Mouse (Mus musculus): ENCODE results near the gene Eif4e1b. TPM values are rescaled to one million over a fixed set of nuclear protein-coding genes. Genes with fewer than 3 reads are reported as not detected.

The Eif4e1b gene
- total RNA-seq, 4 experiments from 2014 or later = not detected

DNA sequence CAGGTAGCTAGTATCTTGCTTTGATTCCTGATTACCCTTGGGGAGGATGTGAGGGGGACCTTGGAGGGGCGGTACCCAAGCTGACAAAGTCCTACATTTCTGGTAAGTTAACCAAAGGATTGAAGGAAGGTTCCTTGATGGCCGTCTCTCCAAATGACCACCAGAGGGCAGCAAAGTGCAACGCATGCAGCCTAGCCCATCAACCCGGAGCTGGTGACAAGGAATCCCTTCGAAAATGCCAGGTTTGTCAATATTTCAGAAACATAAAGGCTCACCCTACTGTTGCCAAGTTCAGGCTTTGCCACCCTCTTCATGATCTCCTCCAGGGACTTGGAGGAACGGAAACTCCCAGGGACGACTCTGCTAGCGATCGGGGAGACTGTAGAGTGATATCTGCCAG is 15.9 kb downstream of the Eif4e1b start:
- DNase-seq (ENCODE audit: low spot score) = peak; percentile 75

DNA sequence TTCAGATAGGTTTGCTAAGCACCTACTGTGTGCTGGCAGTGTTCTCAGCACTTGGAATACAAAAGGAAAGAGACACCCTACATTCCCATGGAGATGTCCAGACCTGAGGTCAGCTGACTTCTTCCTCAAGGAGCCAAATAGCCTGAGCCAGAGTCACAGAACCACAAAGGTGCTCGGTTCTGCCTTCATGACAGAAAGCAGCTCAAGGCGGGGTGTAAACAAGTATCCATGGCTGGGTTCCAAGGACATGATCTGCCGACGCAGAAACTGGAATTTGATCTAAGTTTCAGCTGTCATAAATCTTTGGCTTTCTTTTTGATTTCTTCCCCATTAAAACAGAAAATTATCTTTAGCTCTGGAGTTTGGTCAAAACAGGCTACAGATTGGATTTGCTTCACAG is 16.4 kb downstream of the Eif4e1b start:
- no peak for DNase-seq (ENCODE audit: low spot score)

DNA sequence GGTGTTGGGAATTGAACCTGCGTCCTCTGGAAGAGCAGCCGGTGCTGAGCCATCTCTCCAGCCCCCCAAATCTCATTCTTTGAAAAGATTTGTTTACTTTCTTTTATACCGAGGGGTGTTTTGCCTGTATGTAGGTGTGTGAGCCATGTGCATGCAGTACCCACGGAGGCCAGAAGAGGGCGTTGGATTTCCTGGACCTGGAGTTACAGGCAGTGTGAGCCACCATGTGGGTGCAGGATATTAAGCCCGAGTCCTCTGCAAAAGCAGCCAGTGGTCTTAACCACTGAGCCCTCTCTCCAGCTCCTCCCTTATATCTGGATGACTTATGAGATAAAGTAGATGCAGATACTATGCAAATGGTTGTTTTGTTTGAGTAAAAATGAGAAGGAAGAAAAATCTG is 19.2 kb downstream of the Eif4e1b start:
- DNase-seq (ENCODE audit: low spot score) = no peak

DNA sequence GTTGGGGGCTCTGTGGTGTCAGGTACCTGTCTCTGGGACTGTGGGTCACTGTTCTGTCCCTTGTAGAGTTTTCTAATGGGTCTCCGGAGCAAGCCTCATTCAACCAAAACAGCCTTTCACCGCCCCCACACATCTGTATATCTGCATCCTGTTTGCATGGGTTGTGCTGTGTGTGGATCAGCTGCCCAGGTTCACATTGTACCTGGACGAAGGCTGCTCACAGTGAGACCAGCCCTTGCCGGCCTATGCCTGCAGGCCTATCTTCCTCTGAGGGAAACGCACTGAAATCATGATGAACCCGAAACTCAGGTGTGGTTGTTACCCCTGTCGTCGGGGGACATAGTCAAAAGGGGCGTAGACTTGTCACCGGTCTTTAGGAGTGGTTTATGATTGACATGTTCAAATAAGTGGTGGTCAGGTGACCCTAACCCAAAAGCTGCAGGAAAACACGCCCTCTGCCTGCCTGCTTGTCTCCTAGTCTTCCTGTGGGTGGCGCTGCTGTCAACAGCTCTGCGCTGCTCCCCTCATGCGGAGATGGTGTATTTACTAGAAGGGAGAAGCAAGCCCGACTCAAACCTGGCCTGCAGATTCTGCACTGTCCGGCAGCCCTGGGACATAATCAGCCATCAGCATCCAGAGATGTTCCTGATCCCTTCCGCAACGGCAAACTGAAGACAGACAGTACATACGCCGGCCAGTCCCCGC is 21.5 kb downstream of the Eif4e1b start:
- DNase-seq (ENCODE audit: low spot score) = no peak

GRCm38 (mm10) chr13:54806434-54806976 is 22.7 kb downstream of the Eif4e1b start:
- no peak for DNase-seq (ENCODE audit: low spot score)

DNA sequence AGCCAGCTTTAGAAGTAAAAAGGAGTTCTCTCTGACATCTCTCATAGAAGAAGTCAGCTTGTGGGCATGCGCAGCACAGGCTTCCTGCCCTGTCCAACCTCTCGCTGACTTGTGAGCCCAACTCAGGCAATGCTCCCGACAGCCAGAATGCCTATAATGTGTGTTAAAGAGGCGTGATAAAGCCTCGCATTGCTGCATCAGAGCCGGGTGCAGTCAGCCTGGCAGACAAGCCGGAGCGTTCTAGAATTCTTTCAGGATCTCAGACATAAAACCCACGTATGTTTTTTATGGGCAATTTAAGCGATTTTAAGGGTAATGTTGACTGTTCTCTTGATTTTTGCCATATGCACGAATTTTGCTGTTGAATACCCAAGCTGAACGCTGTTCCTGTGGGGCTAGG is 24.3 kb downstream of the Eif4e1b start:
- no peak for DNase-seq (ENCODE audit: low spot score)

DNA sequence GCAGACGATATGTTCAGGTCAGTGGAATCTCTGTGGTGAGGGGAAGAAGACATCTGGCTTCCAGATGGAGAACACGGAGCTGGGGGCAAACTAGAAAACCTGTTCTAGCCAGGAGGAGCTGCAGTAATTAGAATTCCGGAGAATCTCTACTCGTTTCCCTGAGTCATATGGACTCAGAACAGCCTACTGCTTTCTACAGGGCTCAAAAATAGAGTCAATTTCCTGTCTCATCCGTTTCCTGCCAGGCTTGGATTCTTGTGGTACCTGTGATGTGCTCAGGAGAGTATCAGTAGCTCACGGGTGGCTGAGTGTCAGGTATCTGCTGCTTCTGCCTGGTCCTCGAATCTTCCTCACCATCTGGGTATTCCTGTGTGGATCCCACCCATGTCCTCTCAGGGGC is 27.7 kb downstream of the Eif4e1b start:
- DNase-seq (ENCODE audit: low spot score) = no peak

DNA sequence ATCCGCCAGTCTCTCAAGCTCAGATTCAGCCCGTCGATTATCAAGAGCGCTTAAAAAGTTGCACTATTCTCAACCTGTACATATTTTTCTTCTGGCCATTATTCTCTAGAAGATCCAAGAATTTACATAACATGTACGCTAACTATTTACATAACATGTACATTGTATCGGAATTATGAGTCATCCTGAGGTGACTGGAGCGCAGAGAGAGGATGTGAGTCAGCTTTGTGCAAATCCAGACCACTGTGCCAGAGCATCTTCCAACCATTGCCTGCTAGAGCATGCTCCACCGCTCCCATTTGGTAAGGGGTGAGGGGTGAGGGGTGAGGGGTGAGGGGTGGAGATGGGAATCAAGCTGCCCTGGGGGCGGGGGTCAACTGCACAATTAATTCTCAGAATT is 29.6 kb downstream of the Eif4e1b start:
- no peak for DNase-seq (ENCODE audit: low spot score)

DNA sequence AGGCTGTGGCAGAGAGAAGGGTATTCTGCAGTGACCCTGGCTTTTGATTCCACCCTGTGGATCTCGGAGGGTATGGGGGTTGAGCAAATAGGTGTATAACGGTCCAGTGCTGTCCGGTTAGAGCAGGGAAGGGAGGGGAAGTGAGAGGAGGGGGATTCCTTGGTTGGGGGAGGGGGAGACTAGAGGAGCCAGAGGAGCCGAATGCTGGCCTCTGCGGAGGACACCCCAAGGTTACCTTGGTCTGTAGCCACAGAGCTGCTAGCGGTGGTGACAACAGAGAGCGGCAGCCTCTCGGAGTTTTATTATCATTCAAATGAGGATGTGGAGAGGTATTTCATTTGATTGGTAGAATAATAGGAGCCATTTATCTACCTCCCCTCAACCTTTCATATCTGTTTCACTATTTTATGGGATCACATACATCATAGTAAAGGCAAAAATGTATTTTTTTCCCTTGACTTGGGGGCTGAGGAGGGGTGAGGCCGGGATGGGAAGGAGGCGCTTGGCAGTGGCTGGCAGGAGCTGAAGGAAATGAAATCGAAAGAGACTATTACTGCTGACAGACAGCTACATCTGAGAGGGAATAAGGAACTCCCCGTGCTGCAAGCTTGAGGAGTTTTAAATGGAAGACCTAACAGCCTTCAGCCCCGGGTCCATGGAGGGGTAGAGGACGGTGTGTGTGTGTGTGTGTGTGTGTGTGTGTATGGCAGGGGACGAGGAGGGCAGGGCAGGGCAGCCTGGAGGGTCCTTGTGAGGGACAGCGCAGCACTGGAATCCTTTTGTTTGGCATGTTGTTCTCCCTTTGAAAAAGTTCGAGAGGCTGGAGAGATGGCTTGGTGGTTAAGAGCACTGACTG is 34.8 kb downstream of the Eif4e1b start:
- DNase-seq (ENCODE audit: low spot score) = no peak

GRCm38 (mm10) chr13:54821106-54821505 is 37.3 kb downstream of the Eif4e1b start:
- no peak for DNase-seq (ENCODE audit: low spot score)

GRCm38 (mm10) chr13:54821931-54822330 is 38.1 kb downstream of the Eif4e1b start:
- no peak for DNase-seq (ENCODE audit: low spot score)

- peak; percentile 23 for DNase-seq (ENCODE audit: low spot score)
These were observed 40.5 kb downstream of the Eif4e1b start for GRCm38 (mm10) chr13:54824111-54824931.

DNA sequence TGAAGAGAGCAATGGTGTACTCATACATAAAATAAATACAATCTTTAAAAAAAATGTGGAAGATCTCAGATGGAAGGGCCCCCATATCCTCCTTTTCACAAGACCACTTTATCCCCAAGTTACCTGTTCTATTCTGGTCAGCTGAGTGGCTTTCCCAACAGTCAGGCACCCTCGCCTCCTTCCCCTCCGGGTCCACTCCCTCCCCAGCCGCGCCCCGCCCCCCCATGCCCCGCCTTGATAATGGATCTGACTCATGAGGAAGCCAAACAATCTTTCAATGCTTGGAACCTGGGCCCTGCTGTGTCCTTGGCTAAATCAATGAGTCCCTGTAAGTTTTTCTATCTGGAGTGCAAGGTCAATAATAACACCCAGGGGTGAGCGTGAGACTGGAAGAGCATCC is 44.2 kb downstream of the Eif4e1b start:
- no peak for DNase-seq (ENCODE audit: low spot score)

DNA sequence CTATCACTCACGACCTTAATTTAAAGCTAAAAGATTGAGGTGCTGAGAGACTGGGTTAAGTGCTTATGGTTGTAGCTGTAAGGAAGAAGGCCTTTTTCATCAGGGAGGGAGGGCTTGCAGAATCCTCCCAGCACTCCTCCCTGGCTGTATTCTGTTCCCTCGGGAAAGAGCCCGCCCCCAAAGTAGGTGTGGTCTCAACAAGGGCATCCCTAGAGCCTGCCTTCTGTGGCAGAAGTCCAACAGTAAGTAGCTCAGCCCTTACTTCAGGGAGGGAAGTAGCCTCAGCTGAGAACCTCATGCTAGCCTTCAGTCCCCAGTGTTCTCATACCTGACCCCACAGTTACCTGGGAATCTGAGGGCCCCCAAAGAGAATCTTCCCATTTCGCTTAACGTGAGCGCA is 44.7 kb downstream of the Eif4e1b start:
- no peak for DNase-seq (ENCODE audit: low spot score)

DNA sequence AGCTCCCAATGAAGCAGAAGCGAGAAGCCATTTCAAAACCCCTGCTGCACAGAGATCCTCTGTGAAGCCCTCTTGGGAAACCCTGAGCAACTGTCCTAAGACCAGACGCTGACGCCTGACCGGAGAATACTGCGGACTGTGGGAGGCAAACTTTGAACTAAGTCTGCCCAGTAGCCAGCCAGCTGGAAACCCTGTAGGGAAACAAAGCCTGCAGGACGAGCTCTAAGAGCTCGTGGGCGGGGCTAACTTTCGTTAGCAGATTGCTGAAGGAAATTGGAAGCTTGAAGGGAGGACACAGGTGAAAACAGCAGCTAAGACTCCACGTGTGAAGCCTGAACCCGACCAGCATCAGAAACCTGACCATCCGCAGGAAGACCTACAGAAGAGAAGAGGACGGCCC is 45.7 kb downstream of the Eif4e1b start:
- DNase-seq (ENCODE audit: low spot score) = no peak

DNA sequence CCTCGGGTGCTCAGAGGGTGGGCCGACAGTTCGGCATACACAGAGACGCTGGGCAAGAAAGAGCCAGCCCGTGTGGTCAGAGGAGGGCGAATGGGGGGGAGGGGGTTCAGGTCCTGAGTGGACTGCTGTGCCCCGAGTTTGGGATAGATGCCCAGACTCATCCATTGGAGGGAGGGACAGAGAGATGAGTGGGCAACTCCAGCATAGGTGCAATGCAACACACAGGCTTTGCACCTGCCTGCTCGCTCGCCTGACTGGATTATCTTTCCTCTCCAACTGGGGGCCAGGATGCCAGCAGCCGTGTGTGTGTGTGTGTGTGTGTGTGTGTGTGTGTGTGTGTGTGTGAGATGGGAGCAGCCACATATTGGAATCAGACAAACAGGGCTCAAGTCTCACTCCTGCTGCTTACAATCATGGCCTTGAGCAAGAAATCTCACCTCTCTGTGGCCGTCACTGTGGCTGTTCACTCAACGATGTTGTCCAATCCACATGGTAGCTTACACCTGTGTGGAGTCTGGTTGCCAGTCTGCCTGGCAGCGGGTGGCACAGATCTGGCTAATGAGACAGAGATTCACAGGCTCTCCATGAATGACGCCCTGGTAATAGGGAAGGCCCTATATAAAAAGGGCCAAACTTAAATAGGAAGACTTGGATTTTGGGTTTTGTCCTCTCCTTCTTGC is 52.7 kb downstream of the Eif4e1b start:
- DNase-seq (ENCODE audit: low spot score) = no peak

DNA sequence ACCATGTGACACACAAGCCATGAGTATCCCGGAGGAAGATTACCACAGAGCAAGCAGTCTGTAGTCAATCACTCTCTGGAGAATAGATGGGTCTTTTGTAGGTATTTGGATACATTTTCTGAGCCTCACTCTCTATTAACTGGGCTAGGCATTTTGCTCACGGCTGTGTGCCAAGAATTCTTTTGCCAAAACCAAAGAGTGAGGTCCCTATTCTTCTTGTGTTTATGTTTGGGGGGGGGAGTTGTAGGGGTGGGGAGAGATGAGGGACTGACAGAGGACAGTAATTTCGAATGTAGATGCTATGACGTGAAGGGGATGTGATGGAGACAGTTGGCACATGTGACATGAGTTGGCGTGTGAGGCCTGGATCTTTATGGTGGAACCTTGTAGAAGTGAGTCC is 53.3 kb downstream of the Eif4e1b start:
- no peak for DNase-seq (ENCODE audit: low spot score)

DNA sequence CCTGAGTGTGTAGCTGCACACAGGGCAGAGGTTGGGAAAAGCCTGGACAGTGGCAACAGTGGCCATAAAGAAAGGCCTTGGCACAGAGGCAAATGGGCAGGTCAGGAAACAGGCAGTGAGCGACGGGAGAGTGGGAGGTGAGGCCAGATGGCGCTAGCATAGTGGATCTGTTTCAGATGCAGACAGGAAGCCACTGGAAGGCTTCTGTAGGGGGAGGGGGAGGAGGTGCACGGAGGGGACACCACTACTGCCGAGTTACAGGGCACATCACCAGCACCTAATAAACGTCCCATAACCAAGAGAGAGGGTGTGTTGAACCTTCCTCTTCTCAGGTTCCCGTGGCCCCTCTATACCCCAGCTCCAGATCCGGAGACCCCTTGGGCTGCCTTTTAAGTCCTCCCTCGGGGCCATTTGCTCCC is 53.7 kb downstream of the Eif4e1b start:
- DNase-seq (ENCODE audit: low spot score) = no peak

All from heart, adult 8-10 months (tissue).